Mouse (Mus musculus) G1E (cell line): ENCODE measurements around the gene Mast2.

ENCODE experiments used
- CTCF ChIP-seq: IDR thresholded peaks from 2 replicates; pipeline ENCODE4 v1.5.1; 2012; ENCODE audit warnings: low read depth, low read length, inconsistent platforms, mixed read lengths
- GATA1 ChIP-seq: IDR thresholded peaks from 2 replicates; pipeline ENCODE4 v1.6.1; 2012; ENCODE audit warnings: borderline replicate concordance, low read length, inconsistent platforms, mixed read lengths

GRCm38 (mm10) chr4:116499978-116500377 is 36.0 kb upstream of the Mast2 start:
- TF ChIP-seq CTCF (no peak), GATA1 (no peak)
